Mouse (Mus musculus): Measurements from ENCODE around the gene Best3.

- peak; percentile 44 for TF ChIP-seq CTCF (IDR thresholded peaks at IDR 0.05; ENCODE audit: low read depth)
- TF ChIP-seq EP300 (optimal IDR thresholded peaks at IDR 0.05): no peak
Observed at GRCm38 (mm10) chr10:117069109-117069508, 83.0 kb downstream of the Best3 start.
